Mouse (Mus musculus) CH12.LX (cell line): ENCODE results near the gene Aurkb. TPM values are rescaled to one million over a fixed set of nuclear protein-coding genes. Genes with fewer than 3 reads are reported as not detected.
A peak's percentile ranks its signal among the peaks of the same experiment; 100 is the strongest.

Experiments used
- DNase-seq: peaks from one replicate; pipeline ENCODE4 v3.0.0-alpha.2; 2013; ENCODE audit errors: extremely low read depth
- H3K27ac ChIP-seq: 2 replicates; pipeline ENCODE4 v1.5.1; 2012; ENCODE audit warnings: low read depth, mild to moderate bottlenecking, control low read depth, moderate library complexity; ENCODE audit not compliant: insufficient read depth
- H3K27me3 ChIP-seq: replicated peaks from 2 replicates; pipeline ENCODE3; 2012; ENCODE audit warnings: inconsistent platforms
- H3K36me3 ChIP-seq, 2 experiments: replicated peaks in 1 of 2; 2 replicates each; pipeline versions ENCODE3 to v1.6.1; 2012; ENCODE audit warnings: inconsistent platforms in 1 of 2, low read length in 1 of 2, mild to moderate bottlenecking in 1 of 2, mixed read lengths in 1 of 2, moderate library complexity in 1 of 2; ENCODE audit not compliant: control insufficient read depth in 1 of 2, insufficient read depth in 1 of 2
- H3K4me1 ChIP-seq, 2 experiments: 2 replicates each; pipeline ENCODE4 v1.6.1; 2012; ENCODE audit warnings: inconsistent platforms in 1 of 2, moderate library complexity in 1 of 2; ENCODE audit not compliant: insufficient read depth in 2 of 2, control insufficient read depth in 1 of 2
- H3K4me2 ChIP-seq: 2 replicates; pipeline ENCODE4 v1.6.1; 2012; ENCODE audit warnings: low read depth, mild to moderate bottlenecking, control low read depth; ENCODE audit not compliant: poor library complexity, insufficient read depth, severe bottlenecking
- H3K4me3 ChIP-seq, 3 experiments: fragments of 150-350 bp in 1 of 3; sonication (generic) in 1 of 3; replicated peaks in 1 of 3; 2 replicates each; pipeline versions ENCODE3 to v1.5.1; 2011 to 2012; ENCODE audit warnings: low read depth in 2 of 3, low read length in 2 of 3, mild to moderate bottlenecking in 2 of 3, moderate library complexity in 2 of 3, control low read depth in 1 of 3, improper control_type of control experiment in 1 of 3, inconsistent platforms in 1 of 3, mixed read lengths in 1 of 3; ENCODE audit not compliant: poor library complexity in 1 of 3
- H3K79me2 ChIP-seq: replicated peaks from 2 replicates; pipeline ENCODE4 v1.6.1; 2012; ENCODE audit warnings: mild to moderate bottlenecking, moderate library complexity; ENCODE audit not compliant: control insufficient read depth, poor library complexity, insufficient read depth, severe bottlenecking; ENCODE audit errors: extremely low read depth
- H3K9ac ChIP-seq: 2 replicates; pipeline ENCODE4 v1.6.1; 2012; ENCODE audit warnings: low read depth, mild to moderate bottlenecking, control low read depth, moderate library complexity; ENCODE audit not compliant: insufficient read depth
- H3K9me3 ChIP-seq: replicated peaks from 2 replicates; pipeline ENCODE3; 2012; ENCODE audit warnings: low read length, inconsistent platforms, mixed read lengths
- BHLHE40 ChIP-seq: IDR thresholded peaks from 2 replicates; pipeline ENCODE4 v1.6.1; 2011; ENCODE audit warnings: mild to moderate bottlenecking, low read depth, low read length, improper control_type of control experiment
- CHD1 ChIP-seq: IDR thresholded peaks from 2 replicates; pipeline ENCODE4 v1.6.1; 2012; ENCODE audit warnings: low read depth, low read length, improper control_type of control experiment, inconsistent platforms
- CHD2 ChIP-seq: IDR thresholded peaks from 2 replicates; pipeline ENCODE4 v1.6.1; 2011; ENCODE audit warnings: low read length, improper control_type of control experiment
- CTCF ChIP-seq, 2 experiments: IDR thresholded peaks in 1 of 2; conservative IDR thresholded peaks in 1 of 2; 2 replicates each; pipeline ENCODE4 v1.5.1; 2011 to 2012; ENCODE audit warnings: low read depth in 2 of 2, low read length in 2 of 2, improper control_type of control experiment in 1 of 2, inconsistent platforms in 1 of 2, mild to moderate bottlenecking in 1 of 2, moderate library complexity in 1 of 2
- E2F4 ChIP-seq: IDR thresholded peaks from 2 replicates; pipeline ENCODE4 v1.6.1; 2011; ENCODE audit warnings: low read depth, low read length, improper control_type of control experiment; ENCODE audit not compliant: insufficient replicate concordance
- ELF1 ChIP-seq: IDR thresholded peaks from 2 replicates; pipeline ENCODE4 v1.6.1; 2014; ENCODE audit warnings: low read depth, mild to moderate bottlenecking, inconsistent platforms, low read length, improper control_type of control experiment
- EP300 ChIP-seq: IDR thresholded peaks from 2 replicates; pipeline ENCODE4 v1.6.1; 2011; ENCODE audit warnings: low read length, improper control_type of control experiment
- ETS1 ChIP-seq: conservative IDR thresholded peaks from 2 replicates; pipeline ENCODE4 v1.6.1; 2012; ENCODE audit warnings: low read depth, mild to moderate bottlenecking, inconsistent platforms, low read length, improper control_type of control experiment, moderate library complexity
- GABPA ChIP-seq: IDR thresholded peaks from 2 replicates; pipeline ENCODE4 v1.6.1; 2012; ENCODE audit warnings: low read depth, low read length, improper control_type of control experiment, inconsistent platforms; ENCODE audit not compliant: insufficient replicate concordance
- HCFC1 ChIP-seq: IDR thresholded peaks from 2 replicates; pipeline ENCODE4 v1.6.1; 2012; ENCODE audit warnings: low read depth, mild to moderate bottlenecking, inconsistent platforms, low read length, improper control_type of control experiment
- IRF4 ChIP-seq: IDR thresholded peaks from 2 replicates; pipeline ENCODE4 v1.6.1; 2014; ENCODE audit warnings: low read depth, mild to moderate bottlenecking, inconsistent platforms, low read length, improper control_type of control experiment
- JUN ChIP-seq: IDR thresholded peaks from 2 replicates; pipeline ENCODE4 v1.6.1; 2011; ENCODE audit warnings: low read depth, mild to moderate bottlenecking, low read length, improper control_type of control experiment, moderate library complexity; ENCODE audit not compliant: insufficient read depth
- JUND ChIP-seq: conservative IDR thresholded peaks from 2 replicates; pipeline ENCODE4 v1.6.1; 2011; ENCODE audit warnings: low read depth, low read length, improper control_type of control experiment
- KAT2A ChIP-seq: IDR thresholded peaks from 2 replicates; pipeline ENCODE4 v1.6.1; 2012; ENCODE audit warnings: low read length, improper control_type of control experiment, inconsistent platforms; ENCODE audit not compliant: insufficient replicate concordance
- MAFK ChIP-seq: IDR thresholded peaks from 2 replicates; pipeline ENCODE4 v1.6.1; 2011; ENCODE audit warnings: low read length, improper control_type of control experiment; ENCODE audit not compliant: insufficient replicate concordance
- MAX ChIP-seq: IDR thresholded peaks from 2 replicates; pipeline ENCODE4 v1.6.1; 2011; ENCODE audit warnings: low read length, improper control_type of control experiment
- MAZ ChIP-seq: IDR thresholded peaks from 2 replicates; pipeline ENCODE4 v1.6.1; 2012; ENCODE audit warnings: low read depth, mild to moderate bottlenecking, inconsistent platforms, low read length, improper control_type of control experiment, moderate library complexity
- MEF2A ChIP-seq: IDR thresholded peaks from 2 replicates; pipeline ENCODE4 v1.6.1; 2014; ENCODE audit warnings: low read depth, mild to moderate bottlenecking, inconsistent platforms, low read length, improper control_type of control experiment, borderline replicate concordance
- MXI1 ChIP-seq: IDR thresholded peaks from 2 replicates; pipeline ENCODE4 v1.6.1; 2011; ENCODE audit warnings: mild to moderate bottlenecking, low read depth, low read length, improper control_type of control experiment
- MYC ChIP-seq: IDR thresholded peaks from 2 replicates; pipeline ENCODE4 v1.6.1; 2011; ENCODE audit warnings: low read depth, mild to moderate bottlenecking, improper control_type of control experiment, low read length
- NELFE ChIP-seq: IDR thresholded peaks from 2 replicates; pipeline ENCODE4 v1.6.1; 2011; ENCODE audit warnings: low read depth, low read length, improper control_type of control experiment
- NRF1 ChIP-seq: IDR thresholded peaks from 2 replicates; pipeline ENCODE4 v1.6.1; 2014; ENCODE audit warnings: low read depth, mild to moderate bottlenecking, inconsistent platforms, low read length, improper control_type of control experiment, moderate library complexity
- PAX5 ChIP-seq: IDR thresholded peaks from 2 replicates; pipeline ENCODE4 v1.6.1; 2012; ENCODE audit warnings: low read length, inconsistent platforms, mixed read lengths
- POLR2A ChIP-seq: IDR thresholded peaks from 2 replicates; pipeline ENCODE4 v1.6.1; 2011; ENCODE audit warnings: low read depth, mild to moderate bottlenecking, improper control_type of control experiment, low read length
- POLR2AphosphoS2 ChIP-seq: IDR thresholded peaks from 2 replicates; pipeline ENCODE4 v1.6.1; 2011; ENCODE audit warnings: low read depth, low read length, improper control_type of control experiment
- RAD21 ChIP-seq: IDR thresholded peaks from 2 replicates; pipeline ENCODE4 v1.6.1; 2011; ENCODE audit warnings: low read depth, mild to moderate bottlenecking, low read length, improper control_type of control experiment, moderate library complexity
- RCOR1 ChIP-seq: conservative IDR thresholded peaks from 2 replicates; pipeline ENCODE4 v1.6.1; 2012; ENCODE audit warnings: low read depth, mild to moderate bottlenecking, inconsistent platforms, low read length, improper control_type of control experiment
- SIN3A ChIP-seq: IDR thresholded peaks from 2 replicates; pipeline ENCODE4 v1.6.1; 2012; ENCODE audit warnings: low read length, improper control_type of control experiment, inconsistent platforms
- SMC3 ChIP-seq: IDR thresholded peaks from 2 replicates; pipeline ENCODE4 v1.6.1; 2011; ENCODE audit warnings: low read depth, low read length, improper control_type of control experiment
- TBP ChIP-seq: conservative IDR thresholded peaks from 2 replicates; pipeline ENCODE4 v1.6.1; 2011; ENCODE audit warnings: low read depth, low read length, improper control_type of control experiment
- TCF12 ChIP-seq: IDR thresholded peaks from 2 replicates; pipeline ENCODE4 v1.6.1; 2014; ENCODE audit warnings: low read depth, mild to moderate bottlenecking, inconsistent platforms, low read length, improper control_type of control experiment
- UBTF ChIP-seq: IDR thresholded peaks from 2 replicates; pipeline ENCODE4 v1.6.1; 2012; ENCODE audit warnings: low read depth, mild to moderate bottlenecking, inconsistent platforms, low read length, improper control_type of control experiment, moderate library complexity
- USF1 ChIP-seq: IDR thresholded peaks from 2 replicates; pipeline ENCODE4 v1.6.1; 2014; ENCODE audit warnings: low read depth, mild to moderate bottlenecking, inconsistent platforms, low read length, improper control_type of control experiment
- USF2 ChIP-seq: conservative IDR thresholded peaks from 2 replicates; pipeline ENCODE4 v1.6.1; 2011; ENCODE audit warnings: low read depth, low read length, improper control_type of control experiment
- ZC3H11A ChIP-seq: IDR thresholded peaks from 2 replicates; pipeline ENCODE4 v1.6.1; 2012; ENCODE audit warnings: low read depth, mild to moderate bottlenecking, inconsistent platforms, low read length, improper control_type of control experiment
- ZKSCAN1 ChIP-seq: IDR thresholded peaks from 2 replicates; pipeline ENCODE4 v1.6.1; 2012; ENCODE audit warnings: low read depth, inconsistent platforms, low read length, improper control_type of control experiment, borderline replicate concordance
- ZMIZ1 ChIP-seq: IDR thresholded peaks from 2 replicates; pipeline ENCODE4 v1.6.1; 2012; ENCODE audit warnings: low read depth, mild to moderate bottlenecking, inconsistent platforms, low read length, improper control_type of control experiment
- ZNF384 ChIP-seq: IDR thresholded peaks from 2 replicates; pipeline ENCODE4 v1.6.1; 2012; ENCODE audit warnings: low read depth, low read length, improper control_type of control experiment, inconsistent platforms
- dilution Hi-C: fragments of 300-500 bp; cut with MboI; formaldehyde crosslinking; loops from 2 replicates; pipeline ENCODE4 v1.14.3; 2020; ENCODE audit warnings: low sequenced_read_pairs; ENCODE audit not compliant: extremely low pct_unique_long_range_greater_than_20kb, extremely low pct_ligation_motif_present
- in situ Hi-C: fragments of 300-500 bp; cut with MboI; formaldehyde crosslinking; loops from 3 replicates; pipeline ENCODE4 v1.14.3; 2019; ENCODE audit warnings: low sequenced_read_pairs, low pct_ligation_motif_present, low pct_unique_long_range_greater_than_20kb, mixed read lengths
- polyA plus RNA-seq: library from polyadenylated mRNA; unstranded; fragments of >175 nt; gene quantifications from 2 replicates; pipeline ENCODE4 v1.2.1, GENCODE M21; 2012; ENCODE audit warnings: low read depth; ENCODE audit not compliant: insufficient read length
- total RNA-seq, 2 experiments: library from RNA; depleted of rRNA; stranded (reverse); fragments of 300-350 nt in 1 of 2; fragments of >200 nt in 1 of 2; gene quantifications; 2 replicates each; pipeline ENCODE4 v1.2.3; 2012 to 2014

The Aurkb gene
- total and polyA plus RNA-seq, 3 experiments: 170 to 200 (median 190) TPM

- peak; percentile 83 for DNase-seq
- peak within 1 kb of the TSS; percentile 57 for H3K27ac ChIP-seq
- peaks cover 23 to 48% of the 10 kb centered on the region in 2 experiments for H3K4me1 ChIP-seq
- H3K9me3 ChIP-seq: peaks cover 4% of the 10 kb centered on the region
- H3K9ac ChIP-seq: peak within 1 kb of the TSS; percentile 96
- peaks cover 23 to 37% of the 10 kb centered on the region in 2 experiments for H3K36me3 ChIP-seq
- H3K4me3 ChIP-seq: peak within 1 kb of the TSS; percentile 89 to 99 (median 89)
- H3K27me3 ChIP-seq: peaks cover 22% of the 10 kb centered on the region
- peaks cover 29% of the 10 kb centered on the region for H3K79me2 ChIP-seq
- peak within 1 kb of the TSS; percentile 74 for H3K4me2 ChIP-seq
- peak; percentile 62; the same call in 1 of the 2 replicates for TF ChIP-seq SIN3A
- no peak for TF ChIP-seq E2F4
- TF ChIP-seq MYC: no peak
- no peak for TF ChIP-seq MAFK
- no peak for TF ChIP-seq GABPA
- TF ChIP-seq POLR2A: peak; percentile 85
- no peak for TF ChIP-seq IRF4
- no peak for TF ChIP-seq EP300
- no peak for TF ChIP-seq TBP
- peak; percentile 71; the same call in 1 of the 2 replicates for TF ChIP-seq MXI1
- no peak for TF ChIP-seq JUND
- TF ChIP-seq RAD21: no peak
- no peak for TF ChIP-seq ZNF384
- TF ChIP-seq UBTF: 0 out of 2 replicates have a peak, but pooled peaks have one; percentile 86
- peak; percentile 27; the same call in 1 of the 2 replicates for TF ChIP-seq HCFC1
- no peak for TF ChIP-seq ZKSCAN1
- peak; percentile 82; the same call in 1 of the 2 replicates for TF ChIP-seq POLR2AphosphoS2
- TF ChIP-seq ZC3H11A: no peak
- TF ChIP-seq SMC3: no peak
- no peak for TF ChIP-seq CTCF (conservative IDR thresholded peaks at IDR 0.05 in 1 of 2, IDR thresholded peaks at IDR 0.05 in 1 of 2; ENCODE audit: low read depth in 2 of 2, low read length in 2 of 2)
- peak; percentile 87 for TF ChIP-seq NELFE
- TF ChIP-seq ZMIZ1: 0 out of 2 replicates have a peak, but pooled peaks have one; percentile 57
- TF ChIP-seq MAZ: peak; percentile 60
- TF ChIP-seq ETS1: peak; percentile 21; the same call in 1 of the 2 replicates
- TF ChIP-seq NRF1: peak; percentile 38; the same call in 1 of the 2 replicates
- peak; percentile 81 for TF ChIP-seq ELF1
- peak; percentile 53; the same call in 1 of the 2 replicates for TF ChIP-seq CHD1
- TF ChIP-seq USF2: no peak
- no peak for TF ChIP-seq MAX
- TF ChIP-seq BHLHE40: 0 out of 2 replicates have a peak, but pooled peaks have one; percentile 20
- 0 out of 2 replicates have a peak, but pooled peaks have one; percentile 17 for TF ChIP-seq CHD2
- no peak for TF ChIP-seq JUN
- TF ChIP-seq USF1: no peak
- TF ChIP-seq TCF12: peak; percentile 70
- 0 out of 2 replicates have a peak, but pooled peaks have one; percentile 15 for TF ChIP-seq MEF2A
- TF ChIP-seq RCOR1: no peak
- TF ChIP-seq KAT2A: no peak
- no peak for TF ChIP-seq PAX5
- TF ChIP-seq, all 38 proteins: peak for 17
- dilution Hi-C loops: no loop called here
- in situ Hi-C loops: loop anchor here (25.0 kb wide), 1 partner anchor 924 kb away; the partner anchor contains the start of genes Acadvl, Dlg4 and Dvl2
These were observed 42.8 kb downstream of the Aurkb start, which contains the start of gene Vamp2 for GRCm38 (mm10) chr11:69088103-69088855. TSS of gene Vamp2 (plus strand) at chr11:69088490.
